Mouse (Mus musculus): ENCODE measurements around the gene Zdhhc13. TPM values are rescaled to one million over a fixed set of nuclear protein-coding genes. Genes with fewer than 3 reads are reported as not detected.
A peak's percentile ranks its signal among the peaks of the same experiment; 100 is the strongest.

Zdhhc13 gene
- polyA plus RNA-seq, 1 experiment from 2014 or later: 38.6 TPM

GRCm38 (mm10) chr7:48765959-48766358 lies 22.8 kb upstream of the Zdhhc13 start:
- WGBS: 80% methylated on average over 4 of the region's 4 CpGs

DNA sequence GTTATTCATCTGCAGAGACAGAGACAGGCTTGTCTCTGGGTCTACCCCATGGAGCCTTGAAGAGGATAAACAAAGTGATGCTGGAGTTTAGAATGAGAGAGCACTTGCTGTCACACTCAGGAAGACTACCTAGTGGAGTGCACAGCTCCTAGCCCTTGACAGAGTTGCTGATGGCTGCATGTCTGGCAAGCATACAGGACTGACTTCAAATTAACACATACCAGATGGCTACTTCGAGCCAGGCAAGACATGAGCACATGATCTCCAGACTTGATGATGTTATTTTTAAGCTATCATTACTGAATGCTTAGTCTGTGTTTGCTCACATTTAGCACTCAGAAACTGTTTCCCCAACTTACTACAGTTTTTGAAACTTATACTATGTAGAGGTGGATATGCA lies 19.1 kb upstream of the Zdhhc13 start:
- H3K27ac ChIP-seq: no peak overlapping the region
- H3K4me2 ChIP-seq: no peak overlapping the region
- 66% methylated on average over 1 of the region's 1 CpGs for WGBS
- H3K9me3 ChIP-seq: no peaks in the 10 kb centered on the region
- no peak overlapping the region for H3K4me3 ChIP-seq
- no peaks in the 10 kb centered on the region for H3K4me1 ChIP-seq (replicated peaks)
- H3K27me3 ChIP-seq: no peaks in the 10 kb centered on the region
- ATAC-seq (ENCODE audit: low FRiP score): no peak
- no peak overlapping the region for H3K9ac ChIP-seq
- H3K36me3 ChIP-seq: no peaks in the 10 kb centered on the region

More at GRCm38 (mm10) chr7:48765959-48766358, 22.8 kb upstream of the Zdhhc13 start:
- Histone ChIP-seq H3K27me3 (peaks cover 6% of the 10 kb centered on the region; the same call in 1 of the 2 replicates), H3K4me1 (replicated peaks) (no peaks in the 10 kb centered on the region), H3K9ac (no peak overlapping the region), H3K4me3 (no peak overlapping the region), H3K4me2 (no peak overlapping the region), H3K27ac (no peak overlapping the region), H3K36me3 (no peaks in the 10 kb centered on the region), H3K9me3 (no peaks in the 10 kb centered on the region)
- ATAC-seq (ENCODE audit: low FRiP score): no peak

GRCm38 (mm10) chr7:48772060-48772734 lies 16.6 kb upstream of the Zdhhc13 start:
- Histone ChIP-seq H3K9me3 (no peaks in the 10 kb centered on the region), H3K36me3 (no peaks in the 10 kb centered on the region), H3K9ac (no peak overlapping the region), H3K27ac (no peak overlapping the region), H3K4me3 (no peak overlapping the region), H3K27me3 (no peaks in the 10 kb centered on the region), H3K4me2 (no peak overlapping the region), H3K4me1 (replicated peaks) (no peaks in the 10 kb centered on the region)
- no peak for ATAC-seq (ENCODE audit: low FRiP score)
- 88% methylated on average over 2 of the region's 2 CpGs for WGBS

DNA sequence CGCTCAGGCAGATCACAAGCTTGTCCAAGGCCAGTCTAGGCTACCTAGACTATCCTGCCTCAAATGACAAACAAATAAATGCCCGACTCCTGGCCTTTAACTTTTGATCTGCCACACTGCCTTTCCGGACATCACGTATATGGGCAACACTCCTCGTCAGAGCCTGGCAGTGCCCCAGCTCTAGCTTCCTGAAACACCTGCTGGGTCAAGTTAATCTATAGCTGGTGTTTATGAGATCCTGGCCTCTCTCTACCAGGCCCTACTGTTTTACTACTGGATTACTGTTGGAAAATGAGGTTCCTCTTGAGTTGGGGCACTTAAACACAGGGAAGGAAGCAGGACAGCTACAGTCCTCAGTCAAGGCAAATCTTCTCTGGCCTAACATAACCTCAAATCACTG lies 15.5 kb upstream of the Zdhhc13 start:
- no peaks in the 10 kb centered on the region for H3K36me3 ChIP-seq
- H3K4me1 ChIP-seq (replicated peaks): peaks cover 5% of the 10 kb centered on the region; the same call in 1 of the 2 replicates
- no peak overlapping the region for H3K4me2 ChIP-seq
- H3K27ac ChIP-seq: no peak overlapping the region
- no peak overlapping the region for H3K9ac ChIP-seq
- H3K9me3 ChIP-seq: no peaks in the 10 kb centered on the region
- ATAC-seq (ENCODE audit: low FRiP score): no peak
- H3K4me3 ChIP-seq: no peak overlapping the region
- WGBS: 91% methylated on average over 5 of the region's 5 CpGs
- H3K27me3 ChIP-seq: no peaks in the 10 kb centered on the region

GRCm38 (mm10) chr7:48774633-48775032 lies 14.2 kb upstream of the Zdhhc13 start:
- no peaks in the 10 kb centered on the region for H3K27me3 ChIP-seq
- peaks cover 5% of the 10 kb centered on the region; the same call in 1 of the 2 replicates for H3K4me1 ChIP-seq (replicated peaks)
- ATAC-seq (ENCODE audit: low FRiP score): no peak
- no peak overlapping the region for H3K27ac ChIP-seq
- no peak overlapping the region for H3K4me3 ChIP-seq
- H3K4me2 ChIP-seq: no peak overlapping the region
- no peaks in the 10 kb centered on the region for H3K9me3 ChIP-seq
- H3K9ac ChIP-seq: no peak overlapping the region
- no peaks in the 10 kb centered on the region for H3K36me3 ChIP-seq
- 95% methylated on average over 1 of the region's 1 CpGs for WGBS

DNA sequence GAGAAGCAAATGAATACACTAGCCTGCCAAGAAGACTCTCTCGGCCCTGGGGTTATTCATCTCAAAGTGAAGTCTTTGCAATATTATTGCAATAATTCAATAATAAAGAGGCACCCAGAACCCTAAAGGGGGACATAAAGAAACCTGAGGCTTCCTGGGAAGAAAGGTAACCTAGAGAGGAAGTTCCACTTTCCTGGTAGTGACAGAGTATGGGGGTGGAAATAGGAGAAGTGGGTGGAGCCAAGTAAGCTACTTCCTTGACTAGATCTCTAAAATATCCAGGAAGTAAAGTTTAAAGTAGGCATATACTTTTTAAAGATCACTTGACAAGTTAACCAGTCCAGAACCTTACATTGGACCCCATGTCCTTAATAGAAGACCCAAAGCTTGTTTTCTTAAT lies 13.4 kb upstream of the Zdhhc13 start:
- ATAC-seq (ENCODE audit: low FRiP score): no peak
- Histone ChIP-seq H3K4me2 (no peak overlapping the region), H3K9me3 (no peaks in the 10 kb centered on the region), H3K27me3 (no peaks in the 10 kb centered on the region), H3K4me3 (no peak overlapping the region), H3K36me3 (no peaks in the 10 kb centered on the region), H3K4me1 (replicated peaks) (peaks cover 5% of the 10 kb centered on the region; the same call in 1 of the 2 replicates), H3K27ac (no peak overlapping the region), H3K9ac (no peak overlapping the region)
- 95% methylated on average over 1 of the region's 1 CpGs for WGBS

GRCm38 (mm10) chr7:48777721-48778504 lies 10.9 kb upstream of the Zdhhc13 start:
- H3K4me2 ChIP-seq: no peak overlapping the region
- H3K9me3 ChIP-seq: no peaks in the 10 kb centered on the region
- H3K4me1 ChIP-seq (replicated peaks): peaks cover 5% of the 10 kb centered on the region; the same call in 1 of the 2 replicates
- ATAC-seq (ENCODE audit: low FRiP score): peak; percentile 90
- peak overlapping the region; percentile 83 for H3K27ac ChIP-seq
- H3K36me3 ChIP-seq: no peaks in the 10 kb centered on the region
- no peak overlapping the region for H3K4me3 ChIP-seq
- H3K9ac ChIP-seq: no peak overlapping the region
- no peaks in the 10 kb centered on the region for H3K27me3 ChIP-seq
- 35% methylated on average over 8 of the region's 8 CpGs for WGBS

DNA sequence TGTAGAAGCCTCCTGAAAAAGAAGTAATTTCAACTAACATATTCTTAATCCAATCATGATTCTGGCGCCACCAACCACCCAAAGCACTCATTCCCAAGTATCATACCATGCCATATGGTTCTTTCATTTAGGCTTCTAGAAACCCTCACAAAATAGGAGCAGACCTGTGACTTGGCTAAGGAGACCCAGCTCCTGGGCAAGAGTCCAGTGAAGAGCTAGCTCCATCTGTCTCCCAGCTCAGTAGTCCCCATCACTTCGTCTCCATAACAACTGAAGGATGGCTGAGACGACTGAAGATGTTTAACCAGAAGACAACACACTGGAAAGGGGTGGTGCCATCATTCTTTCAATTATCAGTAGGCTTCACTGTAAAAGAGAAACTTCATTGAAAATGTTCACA lies 9.7 kb upstream of the Zdhhc13 start:
- no peaks in the 10 kb centered on the region for H3K36me3 ChIP-seq
- no peak overlapping the region for H3K9ac ChIP-seq
- H3K27ac ChIP-seq: no peak overlapping the region
- H3K27me3 ChIP-seq: no peaks in the 10 kb centered on the region
- H3K4me2 ChIP-seq: no peak overlapping the region
- WGBS: 76% methylated on average over 3 of the region's 3 CpGs
- H3K4me1 ChIP-seq (replicated peaks): peaks cover 5% of the 10 kb centered on the region; the same call in 1 of the 2 replicates
- no peak for ATAC-seq (ENCODE audit: low FRiP score)
- no peak overlapping the region for H3K4me3 ChIP-seq
- H3K9me3 ChIP-seq: no peaks in the 10 kb centered on the region

GRCm38 (mm10) chr7:48782432-48782831 lies 6.4 kb upstream of the Zdhhc13 start:
- peaks cover 4% of the 10 kb centered on the region; the same call in 1 of the 2 replicates for H3K4me1 ChIP-seq (replicated peaks)
- no peak overlapping the region for H3K4me2 ChIP-seq
- 84% methylated on average over 4 of the region's 4 CpGs for WGBS
- H3K36me3 ChIP-seq: no peaks in the 10 kb centered on the region
- no peak for ATAC-seq (ENCODE audit: low FRiP score)
- no peak overlapping the region for H3K27ac ChIP-seq
- H3K27me3 ChIP-seq: peaks cover 12% of the 10 kb centered on the region; the same call in 1 of the 2 replicates
- H3K9ac ChIP-seq: no peak overlapping the region
- no peak overlapping the region for H3K4me3 ChIP-seq
- H3K9me3 ChIP-seq: no peaks in the 10 kb centered on the region

GRCm38 (mm10) chr7:48784773-48785523 lies 3.9 kb upstream of the Zdhhc13 start:
- H3K9ac ChIP-seq: no peak overlapping the region
- ATAC-seq (ENCODE audit: low FRiP score): no peak
- H3K4me3 ChIP-seq: no peak overlapping the region
- peaks cover 12% of the 10 kb centered on the region; the same call in 1 of the 2 replicates for H3K27me3 ChIP-seq
- no peaks in the 10 kb centered on the region for H3K9me3 ChIP-seq
- no peaks in the 10 kb centered on the region for H3K36me3 ChIP-seq
- peaks cover 10% of the 10 kb centered on the region for H3K4me1 ChIP-seq (replicated peaks)
- H3K27ac ChIP-seq: no peak overlapping the region
- WGBS: 84% methylated on average over 11 of the region's 11 CpGs
- H3K4me2 ChIP-seq: no peak overlapping the region

- Histone ChIP-seq H3K4me2 (peak overlapping the region; percentile 86), H3K36me3 (no peaks in the 10 kb centered on the region), H3K27me3 (peaks cover 12% of the 10 kb centered on the region; the same call in 1 of the 2 replicates), H3K27ac (no peak overlapping the region), H3K9ac (no peak overlapping the region), H3K9me3 (no peaks in the 10 kb centered on the region), H3K4me1 (replicated peaks) (peaks cover 25% of the 10 kb centered on the region), H3K4me3 (peak overlapping the region; percentile 83)
- peak; percentile 6; the same call in 1 of the 2 replicates for ATAC-seq (ENCODE audit: low FRiP score)
- 64% methylated on average over 3 of the region's 3 CpGs for WGBS
These were observed 455 bp upstream of the Zdhhc13 start for GRCm38 (mm10) chr7:48788348-48788747.

DNA sequence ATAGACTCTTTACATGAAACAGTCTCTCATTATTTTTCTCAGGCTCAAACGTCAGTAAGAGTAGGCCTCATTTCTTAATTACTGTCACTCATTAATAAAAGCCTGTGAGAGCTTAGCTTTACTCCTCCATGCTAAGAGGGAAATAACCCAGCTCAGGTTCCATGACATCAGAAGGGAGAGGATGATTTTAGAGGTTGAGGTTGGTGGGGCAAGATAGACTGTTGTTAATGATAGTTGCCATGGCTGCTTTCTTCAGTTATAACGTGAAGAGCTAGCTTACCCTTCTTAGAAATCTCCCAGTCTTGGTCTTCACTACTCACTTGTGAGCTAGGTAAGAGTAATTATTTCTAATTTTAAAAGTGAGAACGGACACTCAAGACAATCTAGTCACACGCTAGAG lies 1.3 kb downstream of the Zdhhc13 start:
- Histone ChIP-seq H3K27me3 (peaks cover 10% of the 10 kb centered on the region; the same call in 1 of the 2 replicates), H3K4me1 (replicated peaks) (peaks cover 25% of the 10 kb centered on the region), H3K4me3 (peak overlapping the region; percentile 83; the same call in 1 of the 2 replicates), H3K27ac (no peak overlapping the region), H3K4me2 (peak overlapping the region; percentile 86), H3K9ac (0 out of 2 replicates have a peak overlapping the region, but pooled peaks have one; percentile 39), H3K36me3 (no peaks in the 10 kb centered on the region), H3K9me3 (no peaks in the 10 kb centered on the region)
- ATAC-seq (ENCODE audit: low FRiP score): no peak
- 49% methylated on average over 4 of the region's 4 CpGs for WGBS

Measured in hindbrain, embryonic 13.5 days (tissue).